Mouse (Mus musculus) spleen, adult 2 months (tissue): ENCODE results near the gene Gse1.

Experiments used
- CTCF ChIP-seq: fragments of 200-500 bp; IDR thresholded peaks from 2 replicates; pipeline ENCODE4 v1.5.1; 2011; ENCODE audit warnings: mild to moderate bottlenecking, inconsistent platforms; ENCODE audit not compliant: insufficient read depth, insufficient read length, insufficient replicate concordance; ENCODE audit errors: extremely low read depth
- POLR2A ChIP-seq: fragments of 200-500 bp; IDR thresholded peaks from 2 replicates; pipeline ENCODE4 v1.6.1; 2011; ENCODE audit warnings: low read depth, low read length, inconsistent platforms

DNA sequence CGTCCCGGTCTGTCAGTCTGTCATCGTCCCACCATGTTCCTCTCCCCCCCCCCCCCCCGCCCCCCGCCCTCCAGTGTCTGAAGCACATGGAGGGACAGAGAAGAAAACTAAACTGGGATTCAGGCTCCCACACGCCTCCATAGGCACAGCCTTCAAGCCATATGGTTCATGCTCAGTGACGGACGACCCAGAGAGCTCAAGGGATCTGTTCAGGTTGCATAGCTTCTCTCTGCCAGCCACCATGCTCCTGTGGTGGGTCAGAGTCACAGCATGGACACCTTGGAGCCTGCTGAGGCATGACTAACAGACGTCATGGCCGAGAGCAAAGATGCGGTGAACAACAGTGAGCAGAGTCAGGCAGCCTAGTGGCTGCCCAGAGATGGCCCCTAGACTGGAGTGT, 187.2 kb downstream of the Gse1 start:
- TF ChIP-seq CTCF (no peak), POLR2A (no peak)
